Mouse (Mus musculus): ENCODE data around the gene Lyrm9. TPM values are rescaled to one million over a fixed set of nuclear protein-coding genes. Genes with fewer than 3 reads are reported as not detected.
A peak's percentile ranks its signal among the peaks of the same experiment; 100 is the strongest.

Gene Lyrm9
- 12.4 and 14.2 TPM in 2 replicates for polyA plus RNA-seq (2014; fragmentation: Nextera tagmentation; extraction: Ambion mirVana)

DNA sequence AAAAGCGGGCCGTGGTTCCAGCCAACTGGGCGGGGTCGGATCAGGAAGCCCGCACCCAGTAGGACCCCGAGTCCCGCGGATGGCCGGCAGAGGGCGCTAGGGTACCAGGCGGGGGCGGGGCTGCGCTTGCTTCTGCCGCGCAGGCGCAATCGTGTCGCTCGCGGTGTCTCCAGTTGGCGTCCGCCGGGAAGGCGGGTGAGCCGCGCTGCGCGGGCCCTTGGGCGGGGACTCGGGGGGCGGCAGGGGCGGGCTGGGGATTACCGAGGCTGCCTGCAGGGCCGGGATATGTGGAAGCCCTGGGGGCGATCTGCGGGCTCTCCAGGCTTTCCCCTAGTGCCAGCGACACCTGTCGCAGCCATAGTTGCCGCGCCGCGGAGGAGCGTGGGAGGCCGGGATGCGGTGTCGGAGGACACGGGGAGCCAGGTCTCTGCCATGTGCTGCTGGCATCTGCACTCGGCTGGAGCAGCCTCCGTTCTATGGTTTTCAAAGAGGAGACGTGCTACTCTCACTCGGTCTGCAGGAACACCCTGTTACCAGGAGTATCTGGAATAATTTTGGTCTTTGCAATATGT, at the start of gene Lyrm9:
Lyrm9 (plus strand) TSS at position 143 of the 572 bp plus-strand sequence.
- Histone ChIP-seq H3K9me3 (replicated peaks; ENCODE audit: control insufficient read depth, low read length) (no peaks in the 10 kb centered on the region), H3K9ac (replicated peaks; ENCODE audit: low read length) (peak within 1 kb of the TSS; percentile 57), H3K27me3 (ENCODE audit: control insufficient read depth, insufficient read depth, low read length) (no peaks in the 10 kb centered on the region), H3K4me2 (ENCODE audit: low read depth, low read length) (peak within 1 kb of the TSS; percentile 65), H3K4me3 (ENCODE audit: low read depth, low read length) (peak within 1 kb of the TSS; percentile 58), H3K4me1 (ENCODE audit: control insufficient read depth, insufficient read depth, low read length) (no peaks in the 10 kb centered on the region), H3K36me3 (replicated peaks; ENCODE audit: control insufficient read depth, insufficient read depth, low read depth, low read length) (no peaks in the 10 kb centered on the region), H3K27ac (replicated peaks; ENCODE audit: low read depth, low read length) (no peak within 1 kb of the TSS)
- DNase-seq (ENCODE audit: low spot score) (peak; percentile 93), ATAC-seq (replicated peaks; ENCODE audit: insufficient number of reproducible peaks, low FRiP score, low TSS enrichment, low read depth) (peak; percentile 80)
- under 1% methylated on average over 41 of the region's 51 CpGs for WGBS

DNA sequence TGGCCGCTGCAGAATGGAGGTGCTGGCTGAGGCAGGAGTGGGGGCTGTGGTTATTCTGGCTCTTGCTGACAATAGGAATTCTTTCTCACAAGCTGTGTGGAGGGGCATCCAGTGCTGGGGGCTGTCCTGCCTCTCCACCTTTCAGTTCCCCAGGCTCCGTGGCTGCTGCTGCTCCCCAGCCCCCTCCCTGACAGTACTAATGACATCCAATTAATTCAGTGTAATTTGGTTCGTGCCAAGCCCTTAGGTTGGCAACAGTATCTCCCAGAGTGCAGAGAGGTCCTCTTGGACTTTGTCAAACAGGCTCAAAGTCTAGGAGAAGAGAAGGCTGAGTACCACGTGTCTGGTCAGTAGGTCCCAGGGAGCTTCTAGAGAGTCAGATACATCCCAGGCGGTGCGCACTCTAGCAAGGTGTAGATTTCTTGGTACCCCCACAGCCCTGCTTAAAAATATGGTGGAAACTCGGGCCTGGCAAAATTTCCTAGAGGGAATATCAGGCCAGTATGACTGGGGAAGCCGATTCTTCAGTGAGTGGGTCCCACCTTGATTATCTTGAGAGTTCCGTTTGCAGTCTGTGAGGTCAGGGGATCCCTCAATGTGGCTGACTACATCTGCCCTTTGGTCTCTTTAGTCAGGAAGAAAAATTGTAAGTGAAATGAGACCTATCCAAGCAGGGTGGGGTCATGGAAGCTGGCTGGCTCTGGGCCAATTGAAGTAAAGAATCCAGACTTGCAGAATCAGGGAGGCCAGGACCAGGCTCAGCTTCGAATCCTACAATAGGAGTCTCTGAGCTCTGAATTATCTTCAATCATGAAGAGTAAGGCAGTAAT, 48.3 kb upstream of the Lyrm9 start:
- ATAC-seq (replicated peaks; ENCODE audit: insufficient number of reproducible peaks, low FRiP score, low TSS enrichment, low read depth), result no peak
- DNase-seq (ENCODE audit: low spot score), result no peak
- Histone ChIP-seq H3K9ac (replicated peaks; ENCODE audit: low read length) (no peak overlapping the region), H3K36me3 (replicated peaks; ENCODE audit: control insufficient read depth, insufficient read depth, low read depth, low read length) (no peaks in the 10 kb centered on the region), H3K4me1 (ENCODE audit: control insufficient read depth, insufficient read depth, low read length) (no peaks in the 10 kb centered on the region), H3K4me3 (ENCODE audit: low read depth, low read length) (no peak overlapping the region), H3K27me3 (ENCODE audit: control insufficient read depth, insufficient read depth, low read length) (no peaks in the 10 kb centered on the region), H3K9me3 (replicated peaks; ENCODE audit: control insufficient read depth, low read length) (no peaks in the 10 kb centered on the region), H3K27ac (replicated peaks; ENCODE audit: low read depth, low read length) (no peak overlapping the region), H3K4me2 (ENCODE audit: low read depth, low read length) (no peak overlapping the region; the same call in 1 of the 2 replicates)
- WGBS, result 57% methylated on average over 10 of the region's 10 CpGs

DNA sequence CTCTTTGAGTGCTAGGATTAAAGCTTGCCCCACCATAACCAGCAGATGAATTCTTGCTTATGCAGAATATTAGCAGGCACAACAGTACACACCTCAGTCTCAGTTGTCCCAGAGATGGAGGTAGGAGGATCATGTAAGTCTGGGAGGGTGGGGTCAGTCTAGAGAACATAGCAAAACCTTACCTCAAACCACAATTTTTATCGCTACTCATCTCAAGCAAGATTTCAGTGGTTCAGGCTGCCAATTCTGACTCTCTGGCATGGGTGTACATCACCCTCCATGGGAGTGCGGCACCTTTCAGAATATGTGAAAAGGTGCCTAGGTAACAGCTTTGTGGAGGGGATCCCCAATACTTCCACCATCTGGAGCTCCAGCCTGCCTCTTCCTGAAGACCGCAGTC, 46.4 kb upstream of the Lyrm9 start:
- Histone ChIP-seq H3K4me2 (ENCODE audit: low read depth, low read length) (no peak overlapping the region), H3K36me3 (replicated peaks; ENCODE audit: control insufficient read depth, insufficient read depth, low read depth, low read length) (no peaks in the 10 kb centered on the region), H3K9ac (replicated peaks; ENCODE audit: low read length) (no peak overlapping the region), H3K4me1 (ENCODE audit: control insufficient read depth, insufficient read depth, low read length) (no peaks in the 10 kb centered on the region), H3K27me3 (ENCODE audit: control insufficient read depth, insufficient read depth, low read length) (no peaks in the 10 kb centered on the region), H3K27ac (replicated peaks; ENCODE audit: low read depth, low read length) (no peak overlapping the region), H3K9me3 (replicated peaks; ENCODE audit: control insufficient read depth, low read length) (no peaks in the 10 kb centered on the region), H3K4me3 (ENCODE audit: low read depth, low read length) (no peak overlapping the region)
- ATAC-seq (replicated peaks; ENCODE audit: insufficient number of reproducible peaks, low FRiP score, low TSS enrichment, low read depth) (no peak), DNase-seq (ENCODE audit: low spot score) (no peak)
- 91% methylated on average over 3 of the region's 3 CpGs for WGBS

DNA sequence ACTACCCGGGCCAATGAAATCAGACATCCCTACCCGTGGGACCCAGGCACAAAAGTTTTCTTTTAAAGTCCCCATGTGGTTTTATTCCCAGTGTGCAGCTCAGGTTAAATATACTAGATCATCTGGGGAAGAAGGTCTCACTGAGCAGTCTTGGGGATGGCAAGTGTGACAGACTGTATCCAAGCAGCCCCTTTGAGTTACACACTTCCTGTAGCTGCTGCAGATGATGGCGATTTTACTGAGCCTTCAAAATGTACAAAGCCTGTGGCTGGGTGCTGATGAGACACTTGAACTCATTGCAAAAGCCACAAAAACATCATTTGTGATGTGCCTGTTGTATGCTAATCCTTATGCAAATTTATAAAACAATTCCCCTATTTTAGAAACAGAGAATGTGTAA, 45.8 kb upstream of the Lyrm9 start:
- Histone ChIP-seq H3K9ac (replicated peaks; ENCODE audit: low read length) (no peak overlapping the region), H3K9me3 (replicated peaks; ENCODE audit: control insufficient read depth, low read length) (no peaks in the 10 kb centered on the region), H3K27ac (replicated peaks; ENCODE audit: low read depth, low read length) (no peak overlapping the region), H3K36me3 (replicated peaks; ENCODE audit: control insufficient read depth, insufficient read depth, low read depth, low read length) (no peaks in the 10 kb centered on the region), H3K27me3 (ENCODE audit: control insufficient read depth, insufficient read depth, low read length) (no peaks in the 10 kb centered on the region), H3K4me1 (ENCODE audit: control insufficient read depth, insufficient read depth, low read length) (no peaks in the 10 kb centered on the region), H3K4me3 (ENCODE audit: low read depth, low read length) (no peak overlapping the region), H3K4me2 (ENCODE audit: low read depth, low read length) (no peak overlapping the region)
- ATAC-seq (replicated peaks; ENCODE audit: insufficient number of reproducible peaks, low FRiP score, low TSS enrichment, low read depth), result no peak
- WGBS, result 83% methylated on average over 3 of the region's 3 CpGs
- no peak for DNase-seq (ENCODE audit: low spot score)

DNA sequence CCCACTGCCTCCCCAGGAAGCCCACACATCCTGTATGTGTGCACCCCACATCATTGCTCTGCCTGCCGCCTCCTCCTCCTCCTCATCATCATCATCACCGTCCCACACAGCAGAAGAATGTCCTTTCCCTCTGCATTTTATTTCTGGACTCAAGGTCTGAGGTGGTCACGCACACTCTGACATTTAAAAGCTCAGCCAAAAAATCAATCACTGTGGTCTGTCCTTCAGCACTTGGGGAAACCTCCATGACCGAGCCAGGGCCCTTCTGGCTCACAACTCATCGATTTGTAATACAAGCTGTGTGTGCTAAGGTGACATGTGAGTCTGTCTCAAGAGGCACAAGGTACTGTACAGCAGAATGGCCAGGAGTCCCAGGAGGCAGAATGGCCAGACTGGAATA, 44.1 kb upstream of the Lyrm9 start:
- no peaks in the 10 kb centered on the region for H3K4me1 ChIP-seq (ENCODE audit: control insufficient read depth, insufficient read depth, low read length)
- DNase-seq (ENCODE audit: low spot score) (no peak), ATAC-seq (replicated peaks; ENCODE audit: insufficient number of reproducible peaks, low FRiP score, low TSS enrichment, low read depth) (no peak)
- no peak overlapping the region for H3K4me3 ChIP-seq (ENCODE audit: low read depth, low read length)
- no peaks in the 10 kb centered on the region for H3K27me3 ChIP-seq (ENCODE audit: control insufficient read depth, insufficient read depth, low read length)
- H3K36me3 ChIP-seq (replicated peaks; ENCODE audit: control insufficient read depth, insufficient read depth, low read depth, low read length), result no peaks in the 10 kb centered on the region
- no peaks in the 10 kb centered on the region for H3K9me3 ChIP-seq (replicated peaks; ENCODE audit: control insufficient read depth, low read length)
- WGBS, result 85% methylated on average over 5 of the region's 5 CpGs
- no peak overlapping the region for H3K27ac ChIP-seq (replicated peaks; ENCODE audit: low read depth, low read length)
- no peak overlapping the region for H3K4me2 ChIP-seq (ENCODE audit: low read depth, low read length)
- H3K9ac ChIP-seq (replicated peaks; ENCODE audit: low read length), result no peak overlapping the region

DNA sequence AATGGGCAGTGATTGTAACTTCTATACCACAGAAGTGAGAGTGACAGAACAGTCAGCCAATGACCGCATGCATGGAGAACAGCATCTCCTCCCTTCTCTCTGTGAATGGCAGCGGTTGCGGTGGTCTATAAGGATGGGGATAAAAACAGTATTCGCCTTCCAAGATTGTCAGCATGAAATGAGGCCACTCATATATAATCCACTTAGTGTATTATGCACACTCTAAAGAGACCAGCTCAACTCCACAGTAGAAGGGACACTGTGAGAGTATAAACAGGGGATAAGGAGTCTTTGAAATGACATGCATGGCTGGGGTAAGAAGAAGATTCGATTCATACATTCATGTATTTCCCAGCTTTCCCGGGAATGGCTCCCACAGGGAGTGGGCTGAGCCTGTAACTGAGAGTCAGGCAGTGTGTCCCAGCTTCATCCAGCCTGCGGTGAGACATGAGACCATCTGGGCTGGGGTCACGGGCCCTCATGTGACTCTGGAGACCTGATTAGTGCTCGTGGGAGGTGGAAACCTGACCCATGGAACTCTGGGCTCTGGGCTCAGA, 43.5 kb upstream of the Lyrm9 start:
- no peak for DNase-seq (ENCODE audit: low spot score)
- no peak overlapping the region for H3K27ac ChIP-seq (replicated peaks; ENCODE audit: low read depth, low read length)
- no peaks in the 10 kb centered on the region for H3K36me3 ChIP-seq (replicated peaks; ENCODE audit: control insufficient read depth, insufficient read depth, low read depth, low read length)

DNA sequence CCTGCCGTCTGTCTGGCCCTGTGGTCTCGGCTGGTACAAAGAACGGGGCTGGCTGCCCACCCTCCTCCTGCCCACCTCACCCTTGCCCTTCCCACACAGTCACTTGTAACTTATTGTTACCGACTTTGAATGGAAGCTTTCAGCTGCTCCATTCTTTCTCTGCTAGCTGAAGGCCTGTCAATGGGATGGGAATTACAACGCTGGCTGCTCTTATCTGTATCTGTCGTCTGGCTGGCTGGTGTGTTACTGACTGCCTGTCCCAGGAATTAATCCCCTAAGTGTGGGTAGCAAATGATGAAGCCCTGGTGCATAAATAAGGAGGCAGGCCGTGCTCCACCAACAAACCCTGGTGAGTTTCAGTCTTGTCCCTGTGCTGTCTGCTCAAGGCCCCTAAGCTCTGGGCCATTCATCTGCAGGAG, 40.4 kb upstream of the Lyrm9 start:
- Histone ChIP-seq H3K4me3 (ENCODE audit: low read depth, low read length) (no peak overlapping the region), H3K4me2 (ENCODE audit: low read depth, low read length) (no peak overlapping the region), H3K36me3 (replicated peaks; ENCODE audit: control insufficient read depth, insufficient read depth, low read depth, low read length) (no peaks in the 10 kb centered on the region), H3K4me1 (ENCODE audit: control insufficient read depth, insufficient read depth, low read length) (no peaks in the 10 kb centered on the region), H3K27me3 (ENCODE audit: control insufficient read depth, insufficient read depth, low read length) (no peaks in the 10 kb centered on the region), H3K9ac (replicated peaks; ENCODE audit: low read length) (no peak overlapping the region), H3K27ac (replicated peaks; ENCODE audit: low read depth, low read length) (no peak overlapping the region), H3K9me3 (replicated peaks; ENCODE audit: control insufficient read depth, low read length) (no peaks in the 10 kb centered on the region)
- no peak for DNase-seq (ENCODE audit: low spot score)
- WGBS, result 33% methylated on average over 7 of the region's 7 CpGs
- ATAC-seq (replicated peaks; ENCODE audit: insufficient number of reproducible peaks, low FRiP score, low TSS enrichment, low read depth), result peak; percentile 34; the same call in 1 of the 2 replicates

More for the DNA sequence above, 43.5 kb upstream of the Lyrm9 start:
- H3K9me3 ChIP-seq (replicated peaks; ENCODE audit: control insufficient read depth, low read length), result no peaks in the 10 kb centered on the region
- no peak overlapping the region for H3K4me3 ChIP-seq (ENCODE audit: low read depth, low read length)
- no peak for ATAC-seq (replicated peaks; ENCODE audit: insufficient number of reproducible peaks, low FRiP score, low TSS enrichment, low read depth)
- no peak overlapping the region for H3K4me2 ChIP-seq (ENCODE audit: low read depth, low read length)
- 58% methylated on average over 9 of the region's 9 CpGs for WGBS
- no peaks in the 10 kb centered on the region for H3K4me1 ChIP-seq (ENCODE audit: control insufficient read depth, insufficient read depth, low read length)
- no peaks in the 10 kb centered on the region for H3K27me3 ChIP-seq (ENCODE audit: control insufficient read depth, insufficient read depth, low read length)
- no peak overlapping the region for H3K9ac ChIP-seq (replicated peaks; ENCODE audit: low read length)
